Mouse (Mus musculus) stomach, postnatal 0 days (tissue): ENCODE data around the gene Mcl1.

Source experiments
- CTCF ChIP-seq: IDR thresholded peaks from 2 replicates; pipeline ENCODE4 v1.5.1; 2016; ENCODE audit warnings: antibody characterized with exemption, low read depth, mild to moderate bottlenecking, moderate library complexity
- EP300 ChIP-seq: optimal IDR thresholded peaks from 2 replicates; pipeline ENCODE3; 2016; ENCODE audit warnings: antibody characterized with exemption

DNA sequence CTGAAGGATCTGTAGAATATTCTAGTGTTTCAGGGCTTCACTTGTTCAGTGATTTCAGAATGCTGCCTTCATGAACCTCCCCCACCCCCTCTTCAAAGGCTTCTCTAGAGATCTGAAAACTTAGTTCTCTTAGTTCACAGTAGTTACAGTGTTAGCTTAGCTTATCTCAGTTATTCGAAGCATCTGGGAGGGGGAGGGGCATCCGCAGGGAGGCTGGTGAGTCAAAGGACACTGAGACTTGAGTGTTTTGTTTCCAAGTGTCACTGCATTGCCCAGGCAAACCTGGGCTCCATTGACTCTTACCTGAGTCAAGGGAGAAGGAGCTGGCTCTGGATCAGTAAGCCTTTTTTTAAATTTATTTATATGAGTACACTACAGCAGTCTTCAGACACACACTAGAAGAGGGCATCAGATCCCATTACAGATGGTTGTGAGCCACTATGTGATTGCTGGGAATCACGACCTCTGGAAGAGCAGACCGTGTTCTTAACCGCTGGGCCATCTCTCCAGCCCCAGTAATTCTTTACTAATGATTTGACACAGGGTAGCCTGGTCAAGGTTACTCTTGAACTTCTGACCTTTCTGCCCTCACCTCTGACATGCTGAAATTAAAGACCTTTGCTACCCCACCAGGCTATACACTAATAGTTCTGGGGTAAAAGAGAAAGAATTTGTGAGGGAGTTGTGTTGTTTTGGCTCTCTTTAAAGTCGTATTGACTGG is 7.7 kb downstream of the Mcl1 start:
- TF ChIP-seq CTCF = no peak
- TF ChIP-seq EP300 = no peak
